Mouse (Mus musculus): ENCODE measurements at regions not wholly inside any gene's neighbourhood (a gene's known extent, or its start where the extent isn't known, plus 50 kb on each side); places are given as distances from the start of the nearest gene placed in this dataset.

- DNase-seq, result no peak
- intact Hi-C loops (cut with DNase I; ENCODE audit: low total_unique reads), result no loop called here
These were observed 80.7 kb upstream of the Il12b start for GRCm38 (mm10) chr11:44319136-44319535.

- intact Hi-C loops (cut with DNase I; ENCODE audit: low total_unique reads), result no loop called here
- peak; percentile 23 for DNase-seq
These were observed 76.5 kb upstream of the Il12b start for GRCm38 (mm10) chr11:44323314-44323713.

- intact Hi-C loops (cut with DNase I; ENCODE audit: low total_unique reads), result no loop called here
These were observed 74.8 kb upstream of the Il12b start for GRCm38 (mm10) chr11:44325066-44325465.

GRCm38 (mm10) chr11:44325525-44325924, 74.3 kb upstream of the Il12b start:
- intact Hi-C loops (cut with DNase I; ENCODE audit: low total_unique reads), result no loop called here
- no peak for DNase-seq

More at GRCm38 (mm10) chr11:44325066-44325465, 74.8 kb upstream of the Il12b start:
- no peak for DNase-seq

- no peak for DNase-seq
- intact Hi-C loops (cut with DNase I; ENCODE audit: low total_unique reads), result no loop called here
These were observed 70.4 kb upstream of the Il12b start for GRCm38 (mm10) chr11:44329503-44329902.

- no peak for DNase-seq
- intact Hi-C loops (cut with DNase I; ENCODE audit: low total_unique reads), result loop anchor here (2.0 to 5.0 kb wide), 2 partner anchors 493 to 560 kb away; no protein-coding TSS in a partner anchor
These were observed 69.4 kb upstream of the Il12b start for GRCm38 (mm10) chr11:44330438-44330837.

- DNase-seq, result peak; percentile 32
These were observed 68.8 kb upstream of the Il12b start for GRCm38 (mm10) chr11:44330851-44331773.

GRCm38 (mm10) chr11:44331774-44332129, 68.1 kb upstream of the Il12b start:
- intact Hi-C loops (cut with DNase I; ENCODE audit: low total_unique reads), result loop anchor here (2.0 to 5.0 kb wide), 2 partner anchors 494 to 561 kb away; no protein-coding TSS in a partner anchor
- DNase-seq, result no peak

More at GRCm38 (mm10) chr11:44330851-44331773, 68.8 kb upstream of the Il12b start:
- intact Hi-C loops (cut with DNase I; ENCODE audit: low total_unique reads), result loop anchor here (2.0 to 5.0 kb wide), 2 partner anchors 494 to 560 kb away; no protein-coding TSS in a partner anchor

GRCm38 (mm10) chr11:44340531-44340930, 59.3 kb upstream of the Il12b start:
- DNase-seq, result no peak
- intact Hi-C loops (cut with DNase I; ENCODE audit: low total_unique reads), result no loop called here

GRCm38 (mm10) chr11:44348308-44348707, 51.6 kb upstream of the Il12b start:
- DNase-seq, result no peak
- intact Hi-C loops (cut with DNase I; ENCODE audit: low total_unique reads), result no loop called here

GRCm38 (mm10) chr11:44349546-44349945, 50.3 kb upstream of the Il12b start:
- no peak for DNase-seq
- intact Hi-C loops (cut with DNase I; ENCODE audit: low total_unique reads), result no loop called here

All from gastrocnemius, postnatal 14 days (tissue).